Mouse (Mus musculus): ENCODE results near the gene Etv6.

GRCm38 (mm10) chr6:134183592-134184342, 148.3 kb downstream of the Etv6 start:
- TF ChIP-seq CTCF (IDR thresholded peaks at IDR 0.05; ENCODE audit: low read depth) (peak; percentile 40), EP300 (optimal IDR thresholded peaks at IDR 0.05) (no peak)
